Mouse (Mus musculus): ENCODE results near the gene Pgbd5. TPM values are rescaled to one million over a fixed set of nuclear protein-coding genes. Genes with fewer than 3 reads are reported as not detected.

Gene Pgbd5
- polyA plus RNA-seq (2017; shearing (Covaris generic)), result under 1 TPM in 1 of 2 experiments, not detected in 1; 0.06 TPM

GRCm38 (mm10) chr8:124439558-124439957 is at the start of gene Pgbd5:
Gene Pgbd5, minus strand, starts transcription at chr8:124439658.

Other genes with a start within 250 kb of the Pgbd5 start
- 10 to 100 TPM; 50.3 to 67.3 TPM for gene Galnt2, start 208.3 kb downstream of the Pgbd5 start, polyA plus RNA-seq (2017; shearing (Covaris generic))
- 10 to 100 TPM; 45.8 to 55.0 TPM for gene Cog2, start 81.1 kb upstream of the Pgbd5 start, polyA plus RNA-seq (2017; shearing (Covaris generic))
- under 1 TPM in 1 of 2 experiments, not detected in 1; 0.15 TPM for gene Agt, start 130.0 kb upstream of the Pgbd5 start, polyA plus RNA-seq (2017; shearing (Covaris generic))
- not detected for gene Capn9, start 136.5 kb upstream of the Pgbd5 start, polyA plus RNA-seq (2017; shearing (Covaris generic))
- 1 to 10 TPM; 4.2 to 5.5 TPM for gene 2310022B05Rik, start 223.7 kb upstream of the Pgbd5 start, polyA plus RNA-seq (2017; shearing (Covaris generic))

All from activated CD4-positive, CD25-positive, alpha-beta regulatory T cell (primary cell).